Mouse (Mus musculus) CD4-positive helper T cell, adult 2 months (primary cell): Measurements from ENCODE around the gene Ccr1.
"Not testable (repeated sequence)": the region's sequence is repeated elsewhere in the genome, so short reads cannot be mapped to it uniquely, and the experiment has no call there.

Experiments used
- DNase-seq: peaks from one replicate; pipeline ENCODE4 v3.0.0-alpha.2; 2012; ENCODE audit warnings: low read depth, missing footprints, low spot score

Gene Ccr1

GRCm38 (mm10) chr9:123968290-123968912 lies at the start of gene Ccr1:
Gene Ccr1, minus strand, starts transcription at chr9:123968692.
- DNase-seq: peak; percentile 16

GRCm38 (mm10) chr9:124016048-124016447 lies 47.6 kb upstream of the Ccr1 start:
- no peak for DNase-seq

- no peak for DNase-seq
Measured at GRCm38 (mm10) chr9:124014985-124015652, 46.6 kb upstream of the Ccr1 start.

DNA sequence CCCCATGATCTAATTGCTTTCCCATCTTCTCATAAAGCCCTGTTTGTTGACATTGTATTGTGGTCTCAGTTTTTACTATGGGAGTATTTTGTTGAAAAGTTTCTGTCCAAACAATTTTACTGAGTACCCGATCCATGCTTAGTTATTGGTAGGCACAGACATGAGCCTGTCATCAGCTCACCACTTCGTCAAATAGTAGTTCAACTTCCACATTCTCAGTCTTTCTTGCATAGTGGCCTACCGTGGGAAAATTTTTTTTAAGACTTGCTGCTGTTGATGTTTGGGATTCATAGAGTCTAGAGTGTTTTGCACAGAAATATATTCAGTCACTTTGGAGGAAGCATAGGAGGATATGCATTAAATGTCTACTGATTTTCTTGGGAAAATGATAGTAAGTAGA lies 44.8 kb upstream of the Ccr1 start:
- DNase-seq: no peak

- no peak for DNase-seq
Measured at GRCm38 (mm10) chr9:124012691-124013090, 44.2 kb upstream of the Ccr1 start.

GRCm38 (mm10) chr9:123999784-124000183 lies 31.3 kb upstream of the Ccr1 start:
- DNase-seq: no peak

DNA sequence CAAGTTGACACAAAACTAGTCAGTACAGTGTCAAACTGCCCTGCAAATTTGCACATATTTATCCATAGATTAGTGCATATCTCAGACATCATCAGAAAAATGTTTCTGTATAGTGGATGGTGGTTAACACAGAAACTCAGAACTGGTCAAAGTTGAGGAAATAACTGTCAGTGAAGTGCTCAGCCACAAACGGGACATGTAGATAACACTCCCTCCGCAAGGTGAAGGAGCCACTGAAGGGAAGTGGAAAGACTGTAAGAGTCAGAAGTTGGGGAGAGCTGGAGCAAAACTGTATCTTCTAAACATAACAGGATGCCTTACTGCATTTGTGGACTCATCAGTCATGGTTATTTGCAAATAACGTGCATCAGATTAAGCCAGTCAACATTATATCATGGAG lies 29.2 kb upstream of the Ccr1 start:
- DNase-seq: peak; percentile 15

GRCm38 (mm10) chr9:123991312-123991906 lies 22.9 kb upstream of the Ccr1 start:
- no peak for DNase-seq

DNA sequence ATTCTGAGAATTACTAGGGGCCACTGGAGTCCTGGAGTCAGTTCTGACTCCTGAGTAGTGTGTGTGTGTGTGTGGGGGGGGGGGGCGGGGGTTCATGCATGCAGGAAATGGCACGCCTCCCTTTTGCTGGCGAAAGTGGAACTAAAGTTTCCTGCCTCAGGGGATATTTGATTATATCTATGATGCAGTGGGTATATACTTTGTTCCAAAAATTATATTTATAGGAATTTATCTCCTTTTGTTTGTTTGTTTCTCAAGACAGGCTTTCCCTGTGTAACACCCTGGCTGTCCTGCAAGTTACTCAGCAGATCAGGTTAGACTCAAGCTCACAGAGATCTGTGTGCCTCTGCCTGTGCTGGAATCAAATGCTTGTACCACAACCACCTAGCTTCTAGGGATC lies 21.2 kb upstream of the Ccr1 start:
- DNase-seq: peak; percentile 58

DNA sequence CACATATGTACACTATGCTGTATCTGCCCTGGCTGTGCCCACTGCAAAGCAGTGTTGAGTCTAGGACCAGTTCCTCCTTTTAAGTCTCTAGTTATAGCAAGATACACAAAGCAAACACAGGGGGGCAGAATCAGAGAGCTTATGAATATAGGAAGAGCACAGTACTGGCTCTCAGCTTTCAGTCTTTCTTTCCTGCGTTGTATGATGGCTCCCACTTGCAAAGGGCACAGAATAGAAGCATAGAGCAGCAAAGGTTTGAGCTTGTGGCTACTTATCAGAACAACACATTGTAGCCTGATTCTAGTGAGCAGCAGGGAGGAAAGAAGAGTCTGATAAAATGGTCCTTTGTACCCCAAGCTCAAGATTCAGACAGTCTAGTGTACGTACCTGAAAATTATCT lies 17.7 kb upstream of the Ccr1 start:
- DNase-seq: peak; percentile 62

DNA sequence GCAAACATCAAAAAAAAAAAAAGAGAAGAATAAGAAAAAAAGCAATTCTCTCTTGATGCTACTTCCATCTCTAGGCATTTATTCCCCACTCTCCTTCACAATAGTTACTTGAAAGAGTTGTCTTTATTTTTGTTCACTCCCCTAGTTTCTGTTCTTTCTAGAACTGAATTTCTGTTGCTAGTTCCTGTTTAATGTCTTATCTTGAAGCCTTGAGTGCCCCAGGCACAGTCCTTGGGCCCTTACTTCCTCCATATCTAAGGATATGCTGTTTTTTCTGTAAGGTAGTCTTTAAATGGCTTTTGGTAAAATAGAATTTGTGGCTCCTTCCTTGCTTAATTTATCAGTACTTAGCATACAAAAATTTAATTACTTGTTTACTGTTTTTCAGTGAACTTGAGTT lies 16.5 kb upstream of the Ccr1 start:
- DNase-seq: no peak

GRCm38 (mm10) chr9:123982720-123983119 lies 14.2 kb upstream of the Ccr1 start:
- no peak for DNase-seq

DNA sequence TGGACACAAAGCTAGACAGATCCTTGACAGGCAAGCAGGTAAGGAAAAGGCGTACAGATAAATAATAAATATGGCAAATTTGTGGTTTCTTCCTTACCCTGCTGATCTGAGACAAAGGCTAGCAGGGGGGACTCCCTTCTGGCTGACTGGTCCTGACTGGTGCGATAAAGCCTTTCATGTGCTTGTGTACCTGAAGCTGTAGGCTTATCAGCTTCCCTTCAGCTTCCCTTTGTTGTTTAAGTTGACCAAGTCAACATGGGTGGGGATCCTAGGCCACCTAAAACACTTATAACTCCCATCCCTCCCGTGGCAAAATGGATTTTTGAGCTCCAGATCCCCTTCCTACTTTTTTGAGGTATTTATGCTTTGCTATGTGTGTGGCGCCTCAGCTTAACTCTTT lies 13.4 kb upstream of the Ccr1 start:
- no peak for DNase-seq

DNA sequence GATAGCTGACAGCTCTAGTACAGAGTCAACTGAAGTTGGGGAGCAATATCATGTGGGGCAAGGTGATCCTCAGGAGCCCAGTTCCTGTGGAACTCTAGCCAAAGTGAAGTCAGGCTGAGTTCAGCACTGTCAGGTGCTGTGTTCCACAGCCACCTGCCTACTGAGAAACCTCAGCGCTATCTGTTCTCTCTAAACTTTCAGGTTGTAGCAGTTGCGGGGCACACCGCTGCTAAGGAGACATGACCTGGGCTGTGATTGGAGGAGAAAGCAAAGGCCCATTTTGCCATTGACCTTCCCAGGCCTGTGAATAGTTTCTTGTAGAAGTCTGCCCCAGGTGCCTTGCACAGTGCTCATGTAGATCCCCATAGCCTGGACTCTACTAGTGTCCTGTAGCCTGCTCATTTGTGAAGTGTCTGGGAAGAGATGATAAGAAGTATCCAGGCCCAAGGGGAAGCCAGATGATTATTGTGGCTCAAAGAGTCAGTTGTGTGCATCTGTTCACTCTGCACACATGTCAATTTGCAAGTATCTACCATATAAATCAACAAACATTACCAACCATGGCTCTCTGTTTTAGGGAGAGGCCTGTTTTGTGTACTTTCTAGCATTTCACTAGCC lies 12.5 kb upstream of the Ccr1 start:
- not testable (repeated sequence) for DNase-seq

GRCm38 (mm10) chr9:123978308-123978707 lies 9.8 kb upstream of the Ccr1 start, which contains the start of gene Ccr1l1:
Gene Ccr1l1, minus strand, starts transcription at chr9:123978408.
- DNase-seq: no peak

DNA sequence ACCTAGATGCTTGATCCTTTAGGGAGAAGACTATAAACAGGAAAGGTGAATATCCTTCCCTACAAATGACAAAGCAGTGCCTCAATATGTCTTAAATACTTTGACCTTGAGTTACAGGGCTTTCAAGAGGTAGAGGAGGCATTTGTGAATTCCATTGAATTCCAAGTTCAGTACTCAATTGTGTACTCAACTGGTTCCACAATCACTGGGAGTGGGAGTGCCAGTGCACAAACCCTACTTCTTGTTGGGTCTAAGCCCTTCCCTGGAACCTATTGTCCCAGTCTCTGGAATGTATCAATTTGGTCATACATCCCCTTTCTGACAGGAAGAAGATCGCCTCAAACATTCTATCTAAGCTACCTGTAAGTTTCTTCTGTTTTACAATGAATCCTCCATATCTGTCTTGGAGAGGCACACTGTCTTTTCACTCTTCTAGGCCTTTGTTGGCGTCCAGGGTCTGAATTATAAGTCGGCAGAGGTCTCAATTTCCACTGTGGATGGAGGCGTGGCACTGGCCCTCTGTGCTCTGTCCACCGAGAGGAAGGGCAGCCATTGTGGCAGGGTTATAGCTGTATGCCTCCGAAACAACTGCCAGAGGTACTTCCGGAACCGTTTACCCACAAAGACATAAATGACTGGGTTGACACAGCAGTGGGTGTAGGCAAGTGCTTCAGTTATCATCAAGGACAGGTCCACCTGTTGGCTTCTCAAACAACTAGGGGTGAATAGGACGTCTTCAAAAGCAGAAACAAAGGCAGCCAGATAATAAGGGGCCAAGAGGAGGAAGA lies 8.6 kb upstream of the Ccr1 start:
- DNase-seq: no peak

- DNase-seq: no peak
Measured at GRCm38 (mm10) chr9:123975630-123976029, 7.1 kb upstream of the Ccr1 start.

DNA sequence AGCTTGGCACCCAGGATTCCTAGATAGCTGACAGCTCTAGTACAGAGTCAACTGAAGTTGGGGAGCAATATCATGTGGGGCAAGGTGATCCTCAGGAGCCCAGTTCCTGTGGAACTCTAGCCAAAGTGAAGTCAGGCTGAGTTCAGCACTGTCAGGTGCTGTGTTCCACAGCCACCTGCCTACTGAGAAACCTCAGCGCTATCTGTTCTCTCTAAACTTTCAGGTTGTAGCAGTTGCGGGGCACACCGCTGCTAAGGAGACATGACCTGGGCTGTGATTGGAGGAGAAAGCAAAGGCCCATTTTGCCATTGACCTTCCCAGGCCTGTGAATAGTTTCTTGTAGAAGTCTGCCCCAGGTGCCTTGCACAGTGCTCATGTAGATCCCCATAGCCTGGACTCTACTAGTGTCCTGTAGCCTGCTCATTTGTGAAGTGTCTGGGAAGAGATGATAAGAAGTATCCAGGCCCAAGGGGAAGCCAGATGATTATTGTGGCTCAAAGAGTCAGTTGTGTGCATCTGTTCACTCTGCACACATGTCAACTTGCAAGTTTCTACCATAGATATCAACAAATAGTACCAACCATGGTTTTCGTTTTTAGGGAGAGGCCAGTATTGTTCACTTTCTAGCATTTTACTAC lies 1.5 kb downstream of the Ccr1 start:
- DNase-seq: not testable (repeated sequence)

GRCm38 (mm10) chr9:123964776-123965175 lies 3.7 kb downstream of the Ccr1 start:
- DNase-seq: no peak

- DNase-seq: peak; percentile 52
Measured at GRCm38 (mm10) chr9:123960161-123960560, 8.3 kb downstream of the Ccr1 start.

DNA sequence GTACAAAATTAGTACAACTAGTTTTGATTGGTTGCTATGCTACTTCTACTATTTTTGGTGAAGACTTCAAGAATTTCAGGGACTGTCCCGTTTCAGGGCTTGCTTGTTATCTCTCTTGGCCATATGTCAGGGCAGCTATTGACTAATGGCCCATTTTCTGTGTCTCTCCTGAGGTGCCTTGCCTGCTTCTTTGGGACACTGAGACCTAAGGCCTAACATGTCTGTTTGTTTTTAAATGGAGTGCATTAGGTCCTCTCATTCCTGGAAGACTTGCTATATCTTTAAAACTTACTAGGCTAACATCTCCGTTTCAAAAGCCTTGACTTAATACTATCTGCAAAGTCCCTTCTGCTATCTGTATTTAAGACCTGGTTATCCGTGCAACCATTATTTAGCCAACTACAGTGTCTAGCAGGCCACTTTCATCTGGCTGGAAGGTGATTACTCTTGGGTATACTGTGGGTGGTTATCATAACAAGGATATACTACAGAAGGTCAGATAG lies 10.5 kb downstream of the Ccr1 start:
- DNase-seq: no peak
